Mouse (Mus musculus) lung, postnatal 0 days (tissue): ENCODE measurements around the gene Glp2r. TPM values are rescaled to one million over a fixed set of nuclear protein-coding genes. Genes with fewer than 3 reads are reported as not detected.

Experiments
- ATAC-seq: fragments of 200-750 bp; cut with Nextera tagmentation; 2 replicates; pipeline ENCODE4 v1.8.0; 2017; ENCODE audit warnings: moderate library complexity
- DNase-seq: peaks from one replicate; pipeline ENCODE4 v3.0.0-alpha.2; 2016; ENCODE audit warnings: low spot score
- H3K27ac ChIP-seq: fragments of 300-500 bp; sonication (generic); 2 replicates; pipeline ENCODE4 v1.5.1; 2014; ENCODE audit warnings: antibody characterized with exemption, mild to moderate bottlenecking, low read length, mixed read lengths
- H3K27me3 ChIP-seq: fragments of 300-500 bp; sonication (generic); replicated peaks from 2 replicates; pipeline ENCODE4 v1.6.1; 2014; ENCODE audit warnings: low read length, mixed read lengths; ENCODE audit not compliant: insufficient read depth
- H3K36me3 ChIP-seq: fragments of 300-500 bp; sonication (generic); 2 replicates; pipeline ENCODE4 v1.6.1; 2014; ENCODE audit warnings: low read length, mixed read lengths; ENCODE audit not compliant: insufficient read depth
- H3K4me1 ChIP-seq: fragments of 300-500 bp; sonication (generic); 2 replicates; pipeline ENCODE4 v1.6.1; 2014; ENCODE audit warnings: antibody characterized with exemption, low read depth, low read length, mixed read lengths; ENCODE audit not compliant: insufficient read depth
- H3K4me2 ChIP-seq: fragments of 300-500 bp; sonication (generic); replicated peaks from 2 replicates; pipeline ENCODE4 v1.6.1; 2014; ENCODE audit warnings: low read depth, mild to moderate bottlenecking, low read length, moderate library complexity, mixed read lengths
- H3K4me3 ChIP-seq: fragments of 300-500 bp; sonication (generic); 2 replicates; pipeline ENCODE4 v1.5.1; 2014; ENCODE audit warnings: low read depth, low read length
- H3K9ac ChIP-seq: fragments of 300-500 bp; sonication (generic); replicated peaks from 2 replicates; pipeline ENCODE4 v1.6.1; 2014; ENCODE audit warnings: low read depth, mild to moderate bottlenecking
- H3K9me3 ChIP-seq: fragments of 300-500 bp; sonication (generic); 2 replicates; pipeline ENCODE4 v1.6.1; 2016; ENCODE audit warnings: low read length, mixed read lengths
- CTCF ChIP-seq: IDR thresholded peaks from 2 replicates; pipeline ENCODE4 v1.5.1; 2016; ENCODE audit warnings: antibody characterized with exemption, mild to moderate bottlenecking
- EP300 ChIP-seq: IDR thresholded peaks from 2 replicates; pipeline ENCODE4 v1.6.1; 2016; ENCODE audit warnings: antibody characterized with exemption, mild to moderate bottlenecking, control low read depth
- WGBS: fragments of 180-500 bp; shearing (Covaris S2); extraction: QIAGEN DNeasy Blood & Tissue Kit; methylation state at CpG from one replicate; pipeline ENCODE4 v1.1.7; 2014; 5-methylcytosine and 5-hydroxymethylcytosine counted together
- polyA plus RNA-seq: library from polyadenylated mRNA; unstranded; fragments of >200 nt; fragmentation: Nextera tagmentation; extraction: Ambion mirVana; gene quantifications from 2 replicates; pipeline ENCODE4 v1.2.1, GENCODE M21; 2015

Gene Glp2r
- polyA plus RNA-seq, 1 experiment from 2014 or later = not detected

GRCm38 (mm10) chr11:67734597-67734996, 36.4 kb downstream of the Glp2r start:
- WGBS = 65% methylated on average over 3 of the region's 3 CpGs
- Histone ChIP-seq H3K9ac (no peak overlapping the region), H3K4me3 (no peak overlapping the region), H3K27me3 (no peaks in the 10 kb centered on the region), H3K9me3 (no peaks in the 10 kb centered on the region), H3K27ac (no peak overlapping the region), H3K36me3 (no peaks in the 10 kb centered on the region), H3K4me2 (no peak overlapping the region), H3K4me1 (no peaks in the 10 kb centered on the region)
- TF ChIP-seq CTCF (no peak), EP300 (no peak)
- DNase-seq (no peak), ATAC-seq (no peak)

DNA sequence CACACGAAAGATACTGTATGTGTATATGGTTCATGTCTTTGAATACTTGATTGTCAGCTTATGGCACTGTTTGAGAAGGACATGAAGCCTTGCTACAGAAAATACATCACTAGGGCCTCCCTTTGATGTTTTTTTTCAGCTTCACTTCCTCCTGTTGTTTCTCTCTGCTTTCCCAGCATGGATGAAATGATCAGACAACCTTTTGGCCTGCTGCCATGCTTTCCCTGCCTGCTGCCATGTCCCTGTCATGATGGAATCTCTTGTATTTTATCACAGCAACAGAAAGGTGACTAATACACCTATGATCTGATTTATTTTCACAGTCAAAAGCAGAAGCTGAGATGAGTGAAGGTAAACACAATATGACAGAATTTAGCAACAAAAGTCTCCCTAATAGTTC, 37.2 kb downstream of the Glp2r start:
- Histone ChIP-seq H3K36me3 (no peaks in the 10 kb centered on the region), H3K4me3 (no peak overlapping the region), H3K9ac (no peak overlapping the region), H3K9me3 (no peaks in the 10 kb centered on the region), H3K4me1 (no peaks in the 10 kb centered on the region), H3K4me2 (no peak overlapping the region), H3K27me3 (no peaks in the 10 kb centered on the region), H3K27ac (no peak overlapping the region)
- WGBS = 71% methylated on average over 1 of the region's 1 CpGs
- ATAC-seq (no peak), DNase-seq (no peak)
- TF ChIP-seq CTCF (no peak), EP300 (no peak)

DNA sequence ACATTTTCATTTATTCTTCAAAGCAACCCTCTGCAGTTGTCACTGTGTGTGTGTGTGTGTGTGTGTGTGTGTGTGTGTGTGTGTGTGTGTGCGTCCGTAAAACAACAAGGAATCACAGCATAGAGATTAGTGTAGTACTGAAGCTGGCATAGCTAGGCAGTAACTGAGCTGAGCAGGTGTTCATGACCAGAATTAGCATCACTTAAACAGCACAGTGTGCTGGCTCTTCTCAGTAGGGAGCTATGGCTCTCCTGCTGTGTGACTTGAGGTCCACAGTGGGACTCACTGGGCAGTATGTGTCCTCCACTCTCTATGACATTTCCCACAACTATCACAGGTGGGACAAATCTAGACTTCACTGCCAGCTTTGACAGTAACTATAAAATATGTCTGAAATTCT, 39.9 kb downstream of the Glp2r start:
- Histone ChIP-seq H3K27me3 (no peaks in the 10 kb centered on the region), H3K4me3 (no peak overlapping the region), H3K4me1 (no peaks in the 10 kb centered on the region), H3K27ac (no peak overlapping the region), H3K4me2 (no peak overlapping the region), H3K9ac (no peak overlapping the region), H3K9me3 (no peaks in the 10 kb centered on the region), H3K36me3 (no peaks in the 10 kb centered on the region)
- DNase-seq (no peak), ATAC-seq (no peak)
- WGBS = 92% methylated on average over 2 of the region's 2 CpGs
- TF ChIP-seq CTCF = no peak
- TF ChIP-seq EP300 = no peak

DNA sequence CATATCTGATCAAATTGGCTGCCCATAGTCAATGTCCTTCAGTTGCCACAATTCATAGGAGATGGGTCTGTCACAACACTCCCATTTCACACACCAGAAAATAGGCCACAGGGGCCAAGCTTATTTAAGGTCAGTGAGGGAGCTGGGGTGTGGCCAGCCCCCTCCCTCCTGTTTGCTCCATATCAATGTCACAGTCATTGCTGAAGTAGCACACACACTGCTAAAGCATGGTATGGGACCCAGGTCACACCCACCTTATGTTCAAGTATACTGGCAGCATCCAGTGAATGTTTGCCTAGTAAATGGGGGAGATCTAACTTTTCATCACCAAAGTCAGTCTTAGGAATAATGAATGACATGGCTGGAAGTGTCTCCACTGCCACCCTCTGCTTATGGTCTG, 42.2 kb downstream of the Glp2r start:
- DNase-seq = no peak
- Histone ChIP-seq H3K4me3 (no peak overlapping the region), H3K9me3 (no peaks in the 10 kb centered on the region), H3K4me1 (no peaks in the 10 kb centered on the region), H3K27me3 (no peaks in the 10 kb centered on the region), H3K9ac (no peak overlapping the region), H3K36me3 (no peaks in the 10 kb centered on the region), H3K27ac (no peak overlapping the region), H3K4me2 (no peak overlapping the region)
- no peak for ATAC-seq
- no peak for TF ChIP-seq EP300
- TF ChIP-seq CTCF = no peak

DNA sequence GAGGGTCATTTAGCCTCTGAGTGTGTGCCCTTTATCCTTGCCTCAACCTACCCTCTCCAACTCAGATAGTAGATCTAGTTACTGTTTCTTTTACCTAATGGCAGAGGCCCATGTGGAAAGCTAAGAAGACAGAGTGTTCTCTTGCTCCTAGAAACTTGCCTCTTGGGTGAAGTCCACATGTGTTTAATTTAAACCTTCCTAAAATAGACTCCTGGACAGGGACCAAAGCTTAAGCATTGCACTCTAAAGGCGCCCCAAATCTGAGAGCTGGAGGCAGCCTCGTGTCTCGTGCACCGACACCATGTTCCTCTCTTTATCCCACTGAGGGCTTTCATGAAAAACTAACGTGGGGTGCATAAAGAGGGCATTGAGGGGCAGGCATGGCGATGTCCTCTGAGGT, 43.9 kb downstream of the Glp2r start:
- DNase-seq (no peak), ATAC-seq (no peak)
- Histone ChIP-seq H3K9ac (no peak overlapping the region), H3K27me3 (no peaks in the 10 kb centered on the region), H3K36me3 (no peaks in the 10 kb centered on the region), H3K9me3 (no peaks in the 10 kb centered on the region), H3K4me3 (no peak overlapping the region), H3K4me1 (no peaks in the 10 kb centered on the region), H3K4me2 (no peak overlapping the region), H3K27ac (no peak overlapping the region)
- no peak for TF ChIP-seq EP300
- TF ChIP-seq CTCF = no peak
- 76% methylated on average over 6 of the region's 6 CpGs for WGBS

- no peak for TF ChIP-seq CTCF
- TF ChIP-seq EP300 = no peak
- no peak for DNase-seq
- no peaks in the 10 kb centered on the region for H3K27me3 ChIP-seq
- H3K27ac ChIP-seq = no peak overlapping the region
- H3K36me3 ChIP-seq = no peaks in the 10 kb centered on the region
- H3K4me2 ChIP-seq = no peak overlapping the region
- H3K9ac ChIP-seq = no peak overlapping the region
- no peaks in the 10 kb centered on the region for H3K9me3 ChIP-seq
- WGBS = 67% methylated on average over 8 of the region's 8 CpGs
- no peak overlapping the region for H3K4me3 ChIP-seq
- ATAC-seq = no peak
- H3K4me1 ChIP-seq = no peaks in the 10 kb centered on the region
Measured at GRCm38 (mm10) chr11:67723231-67724013, 47.5 kb downstream of the Glp2r start.
